Comparison of ENCODE assay signal across 8 mouse cellular contexts in genomic region chr12:86078553-86079201, GRCm38 (mm10). TPM values are rescaled to one million over a fixed set of nuclear protein-coding genes. Genes with fewer than 3 reads are reported as not detected.
DNase-seq lines count a peak whose midpoint lies in the region; ATAC-seq and TF ChIP-seq lines count a peak whose summit lies in the region.

Gene Tgfb3 (minus strand): TSS chr12:86079041.

- in situ Hi-C loops in Patski (cut with MboI; ENCODE audit: low pct_unique_long_range_greater_than_20kb): loop anchor here (5.0 to 25.0 kb wide), 6 partner anchors 51 to 809 kb away; partner anchors contain the start of genes Flvcr2, Irf2bpl and Nek9

- H3K27me3 ChIP-seq in Patski: no peaks in the 10 kb centered on the region

- CTCF ChIA-PET in Patski (lab: Charles Lee): interaction anchor here (1.0 to 3.8 kb wide), 5 partner anchors 54 to 247 kb away, joined by 3 to 12 read pairs (median 4); no protein-coding TSS in a partner anchor

- POLR2A ChIA-PET in Patski (lab: Charles Lee): interaction anchor here (0.6 to 1.2 kb wide), 3 partner anchors 50 to 230 kb away, joined by 3 to 5 read pairs (median 3); no protein-coding TSS in a partner anchor

- ATAC-seq in cerebellum, adult (ENCODE audit: insufficient number of reproducible peaks, low FRiP score, low TSS enrichment): no peak
- ATAC-seq in Patski: peak; percentile 57

- TF ChIP-seq CTCF in Patski (IDR thresholded peaks at IDR 0.05): no peak

- DNase-seq in cerebellum, adult 11 months: peak; percentile 39
- DNase-seq in Patski (ENCODE audit: low read depth, low spot score): no peak
- peak; percentile 76 for DNase-seq in embryo, embryonic 11 days
- DNase-seq in heart, adult 9 months (ENCODE audit: low spot score in 2 of 2): peak; percentile 72 to 77
- peak; percentile 63 for DNase-seq in kidney, postnatal 14 days
- DNase-seq in lung, postnatal 10 days: peak; percentile 71
- DNase-seq in retina, postnatal 7 days (ENCODE audit: low read depth, low spot score): peak; percentile 46

RNA-seq across cellular contexts. Expression of gene Tgfb3, which starts in this region (rescaled TPM):
- polyA plus RNA-seq in Patski (2021): 25.6 TPM
